Mouse (Mus musculus) forebrain, embryonic 13.5 days (tissue): ENCODE measurements around the gene Kdm4c. TPM values are rescaled to one million over a fixed set of nuclear protein-coding genes. Genes with fewer than 3 reads are reported as not detected.
"Not testable (repeated sequence)": the region's sequence is repeated elsewhere in the genome, so short reads cannot be mapped to it uniquely, and the experiment has no call there.

Experiments
- ATAC-seq: fragments of 200-750 bp; cut with Nextera tagmentation; 2 replicates; pipeline ENCODE4 v1.8.0; 2017
- H3K27ac ChIP-seq: fragments of 300-500 bp; sonication (generic); 2 replicates; pipeline ENCODE4 v1.5.1; 2015; ENCODE audit warnings: inconsistent platforms, mild to moderate bottlenecking, moderate library complexity
- H3K27me3 ChIP-seq: fragments of 300-500 bp; sonication (generic); 2 replicates; pipeline ENCODE4 v1.6.1; 2015; ENCODE audit warnings: mild to moderate bottlenecking, inconsistent platforms
- H3K36me3 ChIP-seq: fragments of 300-500 bp; sonication (generic); 2 replicates; pipeline ENCODE4 v1.6.1; 2015; ENCODE audit warnings: mild to moderate bottlenecking, inconsistent platforms; ENCODE audit not compliant: poor library complexity, severe bottlenecking
- H3K4me1 ChIP-seq: fragments of 300-500 bp; sonication (generic); 2 replicates; pipeline ENCODE4 v1.6.1; 2015; ENCODE audit warnings: inconsistent platforms
- H3K4me2 ChIP-seq: fragments of 300-500 bp; sonication (generic); 2 replicates; pipeline ENCODE4 v1.6.1; 2015; ENCODE audit warnings: inconsistent platforms, mild to moderate bottlenecking, moderate library complexity
- H3K4me3 ChIP-seq: fragments of 300-500 bp; sonication (generic); 2 replicates; pipeline ENCODE4 v1.5.1; 2015; ENCODE audit warnings: mild to moderate bottlenecking, inconsistent platforms
- H3K9ac ChIP-seq: fragments of 300-500 bp; sonication (generic); 2 replicates; pipeline ENCODE4 v1.6.1; 2015; ENCODE audit warnings: mild to moderate bottlenecking, inconsistent platforms
- H3K9me3 ChIP-seq: fragments of 300-500 bp; sonication (generic); replicated peaks from 2 replicates; pipeline ENCODE4 v1.6.1; 2016; ENCODE audit warnings: inconsistent platforms
- WGBS: fragments of 180-500 bp; shearing (Covaris S2); methylation state at CpG from one replicate; pipeline ENCODE4 v1.1.7; 2015; 5-methylcytosine and 5-hydroxymethylcytosine counted together
- polyA plus RNA-seq: library from polyadenylated mRNA; unstranded; fragments of >200 nt; fragmentation: Nextera tagmentation; extraction: Ambion mirVana; gene quantifications from 2 replicates; pipeline ENCODE4 v1.2.1, GENCODE M21; 2015

Gene Kdm4c
- 13.9 and 15.1 TPM in 2 replicates for polyA plus RNA-seq

- H3K4me1 ChIP-seq, result no peaks in the 10 kb centered on the region
- no peak within 1 kb of the TSS for H3K4me2 ChIP-seq
- no peak within 1 kb of the TSS for H3K4me3 ChIP-seq
- no peak within 1 kb of the TSS for H3K27ac ChIP-seq
- no peaks in the 10 kb centered on the region for H3K9me3 ChIP-seq
- ATAC-seq, result no peak
- H3K9ac ChIP-seq, result no peak within 1 kb of the TSS
- WGBS, result 79% methylated on average over 1 of the region's 1 CpGs
- no peaks in the 10 kb centered on the region for H3K36me3 ChIP-seq
- H3K27me3 ChIP-seq, result no peaks in the 10 kb centered on the region
These were observed at the start of gene Kdm4c for GRCm38 (mm10) chr4:74242176-74242575. Gene Kdm4c (plus strand): TSS chr4:74242497.

DNA sequence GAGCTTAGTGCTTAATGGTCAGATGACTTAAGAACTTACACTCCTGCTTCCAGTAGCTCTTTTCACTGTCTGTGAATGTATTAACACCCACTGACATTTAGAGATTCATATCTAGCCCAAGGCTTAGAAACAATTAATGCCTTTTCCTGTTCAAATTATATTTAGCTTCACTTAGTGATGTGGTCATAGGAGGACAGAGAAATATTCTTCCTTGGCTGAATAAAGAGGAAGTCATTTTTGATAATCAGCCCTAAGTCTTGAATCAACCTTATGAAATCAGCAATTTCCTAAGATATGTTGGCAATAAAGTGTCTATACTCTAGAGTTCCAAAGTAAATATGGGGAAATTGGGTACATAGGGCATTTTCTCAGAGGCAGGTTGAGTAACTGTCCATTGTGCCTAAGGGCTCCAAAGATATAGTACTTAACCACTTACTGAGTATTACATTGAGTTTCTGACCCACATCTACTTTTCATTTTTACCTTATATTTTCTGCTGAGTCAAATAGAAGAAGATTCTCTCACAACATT lies 41.0 kb upstream of the Kdm4c start:
- Histone ChIP-seq H3K4me3 (no peak overlapping the region), H3K4me1 (no peaks in the 10 kb centered on the region), H3K9me3 (no peaks in the 10 kb centered on the region), H3K27me3 (no peaks in the 10 kb centered on the region), H3K4me2 (no peak overlapping the region), H3K9ac (no peak overlapping the region), H3K36me3 (no peaks in the 10 kb centered on the region), H3K27ac (no peak overlapping the region)
- no peak for ATAC-seq

DNA sequence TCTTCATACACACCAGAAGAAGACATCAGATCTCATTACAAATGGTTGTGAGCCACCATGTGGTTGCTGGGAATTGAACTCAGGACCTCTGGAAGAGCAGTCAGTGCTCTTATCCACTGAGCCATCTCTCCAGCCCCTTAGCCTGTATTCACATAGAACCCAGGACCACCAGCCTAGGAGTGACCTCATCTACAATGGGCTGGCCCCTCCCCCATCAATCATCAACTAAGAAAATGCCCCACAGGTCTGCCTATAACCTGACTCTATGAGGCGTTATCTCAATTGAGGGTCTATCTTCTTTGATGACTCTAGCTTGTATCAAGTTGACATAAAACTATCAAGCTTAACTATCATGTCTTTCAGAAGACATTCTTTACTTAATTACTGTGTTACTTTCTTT lies 20.5 kb upstream of the Kdm4c start:
- H3K9ac ChIP-seq, H3K4me2 ChIP-seq, ATAC-seq, H3K4me3 ChIP-seq, H3K9me3 ChIP-seq, H3K4me1 ChIP-seq, H3K27ac ChIP-seq, H3K27me3 ChIP-seq, H3K36me3 ChIP-seq: not testable (repeated sequence)
- WGBS, result 87% methylated on average over 1 of the region's 1 CpGs

DNA sequence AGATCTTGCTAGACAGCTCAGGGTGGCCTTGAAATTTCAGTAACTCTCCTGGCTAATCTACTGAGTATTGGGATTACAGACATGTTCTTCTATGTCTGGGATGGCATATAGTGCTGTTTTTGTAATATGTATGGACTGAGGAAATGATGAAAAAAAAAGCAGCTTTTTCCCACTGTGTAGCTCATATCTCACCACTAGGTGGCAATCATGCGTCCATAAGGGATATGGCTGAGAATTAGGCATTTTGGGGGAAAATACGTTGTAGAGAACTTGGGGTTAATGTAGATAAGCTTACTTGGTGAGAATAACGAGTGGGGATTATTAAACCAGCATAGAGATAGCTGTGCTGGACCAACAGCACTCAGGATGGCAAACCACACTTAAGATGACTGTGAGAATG lies 19.9 kb upstream of the Kdm4c start:
- no peak overlapping the region for H3K4me3 ChIP-seq
- no peak overlapping the region for H3K4me2 ChIP-seq
- no peaks in the 10 kb centered on the region for H3K36me3 ChIP-seq
- no peak overlapping the region for H3K27ac ChIP-seq
- no peaks in the 10 kb centered on the region for H3K27me3 ChIP-seq
- 37% methylated on average over 3 of the region's 3 CpGs for WGBS
- no peaks in the 10 kb centered on the region for H3K9me3 ChIP-seq
- no peaks in the 10 kb centered on the region for H3K4me1 ChIP-seq
- no peak overlapping the region for H3K9ac ChIP-seq
- no peak for ATAC-seq

DNA sequence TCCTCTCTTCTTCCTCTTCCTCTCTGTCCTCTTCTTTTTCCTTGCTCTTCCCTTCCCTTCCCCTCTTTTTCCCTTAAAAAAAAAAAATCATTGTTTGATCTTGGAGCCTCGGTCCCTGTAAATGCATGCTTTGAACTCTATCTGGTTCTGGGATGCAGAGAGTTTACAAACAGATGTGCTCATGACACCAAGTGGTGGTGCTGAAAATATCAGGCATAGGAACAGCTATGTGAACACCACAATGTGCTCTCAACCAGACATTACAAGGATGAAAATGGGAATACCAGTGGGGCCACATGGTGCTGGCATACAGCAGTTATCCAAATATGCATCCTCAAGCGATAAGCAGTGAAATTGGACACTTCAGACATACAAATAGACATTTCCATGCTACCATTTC lies 18.1 kb upstream of the Kdm4c start:
- WGBS, result 70% methylated on average over 2 of the region's 2 CpGs
- no peak for ATAC-seq
- Histone ChIP-seq H3K27me3 (no peaks in the 10 kb centered on the region), H3K4me3 (no peak overlapping the region), H3K4me2 (no peak overlapping the region), H3K9ac (no peak overlapping the region), H3K36me3 (no peaks in the 10 kb centered on the region), H3K27ac (no peak overlapping the region), H3K9me3 (no peaks in the 10 kb centered on the region), H3K4me1 (no peaks in the 10 kb centered on the region)

DNA sequence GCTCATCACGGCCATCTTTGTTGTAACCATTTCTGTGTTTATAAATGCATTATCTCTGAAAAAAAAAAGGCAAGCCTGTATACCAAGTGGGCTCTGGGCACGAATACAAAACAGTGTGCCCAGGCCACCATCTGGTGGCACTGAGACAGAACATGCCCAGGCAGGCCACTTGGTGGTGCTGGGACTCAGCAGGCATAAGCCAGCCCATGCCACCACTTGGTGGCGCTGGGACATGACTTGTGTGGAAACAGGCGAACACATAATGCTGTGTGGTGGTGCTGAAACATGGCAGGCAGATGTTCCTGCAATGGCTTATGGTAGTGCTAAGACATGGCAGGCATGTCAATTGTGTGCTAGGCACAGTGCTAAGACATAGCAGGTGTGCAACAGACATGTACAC lies 11.3 kb upstream of the Kdm4c start:
- H3K27ac ChIP-seq, result no peak overlapping the region
- H3K9ac ChIP-seq, result no peak overlapping the region
- H3K9me3 ChIP-seq, result no peaks in the 10 kb centered on the region
- no peak overlapping the region for H3K4me3 ChIP-seq
- 73% methylated on average over 4 of the region's 4 CpGs for WGBS
- H3K4me1 ChIP-seq, result no peaks in the 10 kb centered on the region
- H3K27me3 ChIP-seq, result no peaks in the 10 kb centered on the region
- no peak overlapping the region for H3K4me2 ChIP-seq
- ATAC-seq, result peak; percentile 16; the same call in 1 of the 2 replicates
- no peaks in the 10 kb centered on the region for H3K36me3 ChIP-seq

DNA sequence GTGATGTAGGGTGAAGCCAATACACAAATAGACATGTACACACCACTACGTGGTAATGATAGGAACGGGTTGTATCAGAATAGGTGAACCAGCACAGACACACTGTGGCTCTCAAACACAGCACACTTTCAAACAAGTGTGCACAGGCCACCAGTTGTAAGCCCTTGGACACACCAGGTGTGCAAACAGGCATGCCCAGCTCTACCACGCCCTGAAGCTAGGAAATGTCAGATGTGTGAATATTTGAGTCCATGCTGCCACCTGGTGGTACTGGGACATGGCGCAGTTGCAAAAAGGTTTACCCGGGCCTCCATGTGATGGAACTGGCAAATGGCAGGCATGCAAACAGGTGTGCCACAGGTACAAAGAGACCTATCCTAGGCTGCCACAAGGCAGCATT lies 10.9 kb upstream of the Kdm4c start:
- Histone ChIP-seq H3K9ac (no peak overlapping the region), H3K9me3 (no peaks in the 10 kb centered on the region), H3K4me3 (no peak overlapping the region), H3K36me3 (no peaks in the 10 kb centered on the region), H3K27ac (no peak overlapping the region), H3K4me1 (no peaks in the 10 kb centered on the region), H3K4me2 (no peak overlapping the region), H3K27me3 (no peaks in the 10 kb centered on the region)
- 69% methylated on average over 5 of the region's 5 CpGs for WGBS
- peak; percentile 46; the same call in 1 of the 2 replicates for ATAC-seq

- no peaks in the 10 kb centered on the region for H3K9me3 ChIP-seq
- 86% methylated on average over 3 of the region's 3 CpGs for WGBS
- no peaks in the 10 kb centered on the region for H3K27me3 ChIP-seq
- H3K9ac ChIP-seq, result no peak overlapping the region
- no peak overlapping the region for H3K4me3 ChIP-seq
- H3K4me1 ChIP-seq, result no peaks in the 10 kb centered on the region
- H3K36me3 ChIP-seq, result no peaks in the 10 kb centered on the region
- H3K27ac ChIP-seq, result no peak overlapping the region
- ATAC-seq, result peak; percentile 46; the same call in 1 of the 2 replicates
- no peak overlapping the region for H3K4me2 ChIP-seq
These were observed 8.8 kb upstream of the Kdm4c start for GRCm38 (mm10) chr4:74233534-74233933.

DNA sequence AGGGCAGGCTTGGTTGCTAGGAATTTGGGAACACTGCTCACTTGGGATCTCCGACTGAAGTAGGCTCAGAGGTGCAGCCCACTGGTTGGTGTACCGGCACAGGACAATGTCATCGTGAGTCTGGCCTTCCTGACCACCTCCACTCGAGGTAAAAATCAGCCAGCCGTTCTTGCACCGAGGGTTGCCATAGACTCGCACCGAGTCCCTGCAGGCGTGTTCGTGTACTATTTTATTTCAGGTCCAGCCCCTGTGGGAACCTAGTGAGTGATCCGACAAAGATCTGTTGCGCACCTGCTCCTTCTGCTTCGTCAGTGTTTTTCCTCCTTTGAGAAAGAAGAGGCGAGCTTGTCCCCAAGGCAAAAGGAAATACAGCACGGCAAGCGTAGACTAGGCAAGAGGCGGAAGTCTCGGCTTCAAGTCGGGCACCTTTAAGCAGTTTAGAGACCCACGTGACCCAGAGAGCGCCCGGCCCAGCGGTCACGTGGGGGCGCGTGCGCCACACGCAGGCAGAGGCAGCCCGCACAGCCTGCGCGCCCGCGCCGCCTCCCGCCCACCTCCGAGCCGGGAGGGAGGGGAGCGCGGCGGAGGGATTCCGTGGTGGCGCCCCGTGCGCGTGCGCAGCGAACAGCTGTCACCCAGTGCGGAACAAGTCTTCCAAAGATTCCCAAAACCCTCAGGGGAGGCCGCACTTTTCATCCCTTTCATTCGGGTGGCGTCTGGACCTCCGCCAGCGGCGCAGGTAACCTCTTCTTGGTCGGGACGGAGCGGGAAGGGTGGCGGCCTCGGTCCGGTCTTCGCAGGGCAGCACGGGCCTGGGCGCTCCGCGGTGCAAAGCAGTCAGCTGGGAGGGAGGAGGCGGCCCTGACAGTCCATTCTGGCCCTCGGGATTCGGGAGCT lies 9.3 kb downstream of the Kdm4c start:
- Histone ChIP-seq H3K9me3 (no peaks in the 10 kb centered on the region), H3K9ac (peak overlapping the region; percentile 88), H3K36me3 (no peaks in the 10 kb centered on the region), H3K4me3 (peak overlapping the region; percentile 74), H3K27me3 (no peaks in the 10 kb centered on the region), H3K4me2 (peak overlapping the region; percentile 73), H3K4me1 (peaks cover 17% of the 10 kb centered on the region), H3K27ac (peak overlapping the region; percentile 90)
- ATAC-seq, result peak; percentile 98
- WGBS, result under 1% methylated on average over 54 of the region's 68 CpGs

GRCm38 (mm10) chr4:74252245-74253105 lies 10.2 kb downstream of the Kdm4c start:
- H3K9me3 ChIP-seq, result no peaks in the 10 kb centered on the region
- WGBS, result under 1% methylated on average over 46 of the region's 46 CpGs
- ATAC-seq, result peak; percentile 46; the same call in 1 of the 2 replicates

GRCm38 (mm10) chr4:74257882-74258281 lies 15.6 kb downstream of the Kdm4c start:
- peaks cover 24% of the 10 kb centered on the region for H3K4me1 ChIP-seq
- no peak overlapping the region for H3K4me3 ChIP-seq
- H3K9me3 ChIP-seq, result no peaks in the 10 kb centered on the region
- no peak overlapping the region for H3K9ac ChIP-seq
- no peaks in the 10 kb centered on the region for H3K27me3 ChIP-seq
- H3K27ac ChIP-seq, result no peak overlapping the region
- ATAC-seq, result no peak
- H3K4me2 ChIP-seq, result no peak overlapping the region
- 19% methylated on average over 5 of the region's 5 CpGs for WGBS
- H3K36me3 ChIP-seq, result no peaks in the 10 kb centered on the region

More at GRCm38 (mm10) chr4:74252245-74253105, 10.2 kb downstream of the Kdm4c start:
- Histone ChIP-seq H3K4me2 (peak overlapping the region; percentile 73), H3K27me3 (no peaks in the 10 kb centered on the region), H3K4me1 (peaks cover 17% of the 10 kb centered on the region), H3K4me3 (peak overlapping the region; percentile 74), H3K9ac (peak overlapping the region; percentile 88), H3K36me3 (no peaks in the 10 kb centered on the region), H3K27ac (peak overlapping the region; percentile 90)

DNA sequence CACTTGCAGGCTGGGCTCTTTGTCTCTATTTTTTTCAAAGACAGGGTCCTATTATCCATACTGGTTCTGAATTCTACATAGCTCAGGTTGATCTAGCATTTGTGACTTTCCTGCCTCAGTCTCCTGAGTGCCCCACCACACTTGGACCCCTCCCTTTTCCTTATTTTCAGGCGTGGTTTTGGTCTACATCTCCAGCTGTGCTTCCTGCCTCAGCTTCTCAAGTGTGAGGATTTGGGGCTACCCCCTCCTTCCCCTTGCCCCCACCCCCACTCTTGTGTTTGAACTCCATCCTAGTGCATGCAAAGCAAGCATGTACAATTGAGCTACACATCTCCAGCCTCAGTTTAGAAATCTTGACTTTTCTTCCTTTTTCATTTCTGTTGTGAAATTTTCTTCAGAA lies 16.2 kb downstream of the Kdm4c start:
- H3K9me3 ChIP-seq, result no peaks in the 10 kb centered on the region
- H3K9ac ChIP-seq, result no peak overlapping the region
- H3K4me1 ChIP-seq, result peaks cover 21% of the 10 kb centered on the region; the same call in 1 of the 2 replicates
- H3K4me3 ChIP-seq, result no peak overlapping the region
- H3K27ac ChIP-seq, result no peak overlapping the region
- 0 out of 2 replicates have a peak, but pooled peaks cover under 1% of the 10 kb centered on the region for H3K36me3 ChIP-seq
- WGBS, result 31% methylated on average over 1 of the region's 1 CpGs
- no peaks in the 10 kb centered on the region for H3K27me3 ChIP-seq
- ATAC-seq, result no peak
- no peak overlapping the region for H3K4me2 ChIP-seq
